Mouse (Mus musculus) splenic B cell, adult 2 months (primary cell): ENCODE data around the gene Klhl2.
A peak's percentile ranks its signal among the peaks of the same experiment; 100 is the strongest.

Source experiments
- DNase-seq: peaks from one replicate; pipeline ENCODE4 v3.0.0-alpha.2; 2011; ENCODE audit warnings: low read depth, low spot score
- H3K27me3 ChIP-seq: 2 replicates; pipeline ENCODE4 v1.6.1; 2012; ENCODE audit warnings: mild to moderate bottlenecking, low read length, moderate library complexity, mixed read lengths; ENCODE audit not compliant: control insufficient read depth, poor library complexity, insufficient read depth, severe bottlenecking
- H3K36me3 ChIP-seq: 2 replicates; pipeline ENCODE4 v1.6.1; 2012; ENCODE audit warnings: mild to moderate bottlenecking, low read length, moderate library complexity, mixed read lengths; ENCODE audit not compliant: control insufficient read depth, poor library complexity, insufficient read depth, severe bottlenecking

Klhl2 gene

DNA sequence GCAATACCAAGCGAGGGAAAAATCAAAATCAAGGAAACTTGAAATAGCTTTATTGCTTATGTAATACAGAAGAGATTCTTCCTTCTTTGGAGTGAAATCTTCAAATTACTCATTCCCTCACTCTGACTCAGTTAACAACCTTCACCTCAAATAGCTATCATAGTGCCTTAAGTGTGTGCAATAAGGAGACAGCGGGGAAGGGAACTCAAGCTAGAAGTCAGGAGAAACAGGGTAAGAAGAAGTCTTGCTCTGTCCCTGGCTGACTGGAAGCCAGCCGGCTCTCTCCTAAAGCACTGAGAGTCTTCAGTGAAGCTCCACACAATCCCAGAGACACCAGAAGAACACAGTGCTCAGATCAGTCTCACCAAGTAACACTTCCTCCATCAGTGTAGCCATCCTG, 43.3 kb downstream of the Klhl2 start:
- no peak for DNase-seq
- Histone ChIP-seq H3K27me3 (no peaks in the 10 kb centered on the region), H3K36me3 (no peaks in the 10 kb centered on the region)

DNA sequence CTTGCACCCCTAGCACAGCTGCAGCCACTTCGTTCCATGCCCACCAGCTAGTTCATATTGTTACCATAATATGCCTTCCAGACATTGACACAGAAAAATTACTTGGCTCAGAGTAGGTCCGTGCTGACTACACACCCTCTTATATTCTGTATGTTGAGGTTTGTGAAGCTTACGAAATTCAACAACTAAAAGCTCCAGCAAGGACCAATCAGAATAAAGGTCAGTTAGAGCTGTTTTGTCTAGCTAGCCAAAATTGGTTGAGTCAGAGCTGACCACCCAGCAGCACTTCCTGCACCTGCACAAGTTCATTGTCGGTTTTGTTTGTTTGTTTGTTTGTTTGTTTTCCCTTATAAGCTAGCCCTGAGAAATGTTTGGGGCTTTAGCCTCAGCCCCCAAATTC, 44.8 kb downstream of the Klhl2 start:
- DNase-seq: no peak
- Histone ChIP-seq H3K27me3 (no peaks in the 10 kb centered on the region), H3K36me3 (no peaks in the 10 kb centered on the region)

DNA sequence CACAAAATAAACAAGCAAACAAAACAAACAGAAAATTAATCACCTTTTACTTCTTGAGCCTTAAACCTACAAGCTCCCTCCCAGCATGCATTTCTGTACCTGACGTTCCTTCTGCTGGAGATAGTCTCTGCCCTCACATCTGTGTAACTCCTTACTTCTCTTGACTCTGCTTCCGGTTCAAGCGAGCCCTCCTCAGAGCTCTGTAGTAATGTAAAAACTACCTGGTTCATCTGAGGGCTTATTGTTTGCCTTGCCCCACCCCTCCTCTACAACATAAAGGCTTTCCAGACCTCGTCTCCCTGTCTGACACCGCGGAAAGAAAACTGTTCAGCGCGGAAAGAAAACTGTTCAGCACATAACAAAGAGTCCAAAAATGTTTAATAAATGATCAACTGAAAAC, 50.5 kb downstream of the Klhl2 start:
- DNase-seq: no peak
- Histone ChIP-seq H3K27me3 (no peaks in the 10 kb centered on the region), H3K36me3 (no peaks in the 10 kb centered on the region)

DNA sequence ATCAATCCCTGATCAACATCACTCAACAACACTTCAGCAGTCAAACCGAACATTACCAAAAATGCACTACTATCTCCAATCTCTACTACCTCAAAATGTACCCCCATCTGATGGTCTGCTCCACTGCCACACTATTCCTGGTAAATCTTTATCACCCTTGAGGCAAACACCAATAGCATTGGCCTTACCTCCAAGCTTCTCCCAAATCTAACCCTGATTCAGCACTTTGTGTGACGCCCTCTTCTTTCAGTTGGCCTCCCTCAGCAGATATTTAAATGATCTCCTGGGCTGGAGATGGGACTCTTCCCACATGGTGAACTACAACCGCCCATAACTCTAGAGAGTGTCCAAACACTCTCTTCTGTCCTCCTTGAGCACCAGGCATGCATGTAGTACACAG, 51.3 kb downstream of the Klhl2 start:
- DNase-seq: no peak
- no peaks in the 10 kb centered on the region for H3K27me3 ChIP-seq

DNA sequence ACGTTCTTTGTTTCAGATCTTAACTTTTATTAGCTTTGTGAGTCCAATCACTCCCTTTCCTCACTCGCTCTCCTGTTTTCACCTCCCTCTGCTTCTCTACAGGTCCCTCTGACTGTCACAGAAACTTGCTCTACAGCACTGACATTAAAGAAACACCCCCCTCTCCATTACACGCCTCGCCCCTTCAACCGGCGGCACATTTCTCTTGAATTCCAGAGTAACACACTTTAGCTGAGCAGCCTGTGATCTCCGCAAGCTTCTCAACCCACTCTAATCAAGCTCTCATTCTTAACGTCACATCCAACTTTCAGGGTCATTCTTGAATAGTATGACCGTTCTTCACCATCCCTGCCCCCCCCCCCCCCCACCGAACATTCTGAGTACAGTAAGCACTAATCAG, 52.1 kb downstream of the Klhl2 start:
- no peaks in the 10 kb centered on the region for H3K36me3 ChIP-seq
- H3K27me3 ChIP-seq: no peaks in the 10 kb centered on the region
- no peak for DNase-seq

More for the DNA sequence above, 51.3 kb downstream of the Klhl2 start:
- H3K36me3 ChIP-seq: no peaks in the 10 kb centered on the region

DNA sequence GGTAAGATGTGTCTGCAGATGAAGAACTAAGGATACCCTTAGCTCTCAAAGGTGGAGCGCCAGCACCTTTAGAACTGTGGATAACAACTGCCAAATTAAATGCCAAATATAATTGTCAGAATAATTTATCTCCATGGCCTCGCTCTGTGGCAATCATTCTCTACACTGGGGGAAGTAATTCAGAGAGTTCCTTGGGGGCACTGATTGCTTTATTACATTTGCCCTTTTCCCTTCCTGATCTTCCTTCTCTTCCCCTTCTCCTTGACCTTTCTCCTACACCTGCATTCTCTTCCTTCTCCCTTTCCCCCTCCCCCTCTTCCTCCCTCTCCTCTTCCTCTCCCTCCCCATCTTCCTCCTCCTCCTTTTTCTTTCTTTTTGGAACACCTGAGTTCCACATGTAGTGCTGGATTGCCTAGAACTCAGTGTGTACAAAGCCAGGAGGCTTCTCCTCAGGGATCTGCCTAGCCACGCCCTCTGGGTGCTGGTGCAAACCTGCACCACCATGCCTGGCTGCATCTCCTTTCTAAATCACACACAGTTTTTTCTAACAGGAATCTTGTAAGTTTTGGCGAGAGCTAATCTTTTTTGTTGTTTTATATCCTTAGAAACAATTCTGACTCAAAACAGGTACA, 58.5 kb downstream of the Klhl2 start:
- no peaks in the 10 kb centered on the region for H3K27me3 ChIP-seq
- no peaks in the 10 kb centered on the region for H3K36me3 ChIP-seq
- DNase-seq: no peak

DNA sequence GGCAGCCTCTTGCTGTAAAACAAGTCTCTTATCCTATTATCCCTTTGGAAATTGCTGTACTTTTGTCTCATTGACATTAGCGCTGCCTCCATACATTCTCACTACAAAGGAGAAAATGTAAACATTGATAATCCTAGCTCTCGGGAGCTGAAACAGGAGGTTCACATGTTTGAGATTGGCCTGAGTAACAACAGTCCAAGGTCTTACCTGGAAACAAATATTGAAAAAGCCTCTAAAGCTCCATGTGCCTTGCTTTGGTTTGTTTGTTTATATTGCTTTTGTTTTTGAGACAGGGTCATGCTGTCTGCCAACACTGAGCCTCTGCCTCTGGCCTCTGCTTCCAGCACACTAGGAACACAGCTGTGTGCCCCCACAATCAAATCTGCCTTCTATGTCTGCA, 59.4 kb downstream of the Klhl2 start:
- no peak for DNase-seq
- H3K36me3 ChIP-seq: no peaks in the 10 kb centered on the region
- no peaks in the 10 kb centered on the region for H3K27me3 ChIP-seq

DNA sequence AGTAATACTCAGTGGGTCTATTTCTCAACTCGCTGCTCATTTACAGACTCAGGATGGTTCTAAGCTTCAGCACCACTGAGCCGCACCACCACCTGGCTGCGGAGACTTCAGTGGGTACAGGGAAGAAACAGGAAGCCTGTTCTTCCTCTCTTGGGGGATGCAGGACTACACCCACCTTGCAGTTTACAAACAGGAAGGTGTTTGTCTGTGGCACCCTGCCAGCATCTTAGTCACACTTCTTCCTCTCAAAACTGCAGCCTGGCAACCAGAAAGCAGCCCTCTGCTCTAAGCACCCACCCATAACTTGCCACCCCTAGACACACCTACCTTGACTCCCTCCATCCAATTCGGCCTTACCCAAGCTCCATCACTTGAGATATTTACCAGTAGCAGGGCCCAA, 61.1 kb downstream of the Klhl2 start:
- Histone ChIP-seq H3K36me3 (no peaks in the 10 kb centered on the region), H3K27me3 (no peaks in the 10 kb centered on the region)
- DNase-seq: peak; percentile 74

DNA sequence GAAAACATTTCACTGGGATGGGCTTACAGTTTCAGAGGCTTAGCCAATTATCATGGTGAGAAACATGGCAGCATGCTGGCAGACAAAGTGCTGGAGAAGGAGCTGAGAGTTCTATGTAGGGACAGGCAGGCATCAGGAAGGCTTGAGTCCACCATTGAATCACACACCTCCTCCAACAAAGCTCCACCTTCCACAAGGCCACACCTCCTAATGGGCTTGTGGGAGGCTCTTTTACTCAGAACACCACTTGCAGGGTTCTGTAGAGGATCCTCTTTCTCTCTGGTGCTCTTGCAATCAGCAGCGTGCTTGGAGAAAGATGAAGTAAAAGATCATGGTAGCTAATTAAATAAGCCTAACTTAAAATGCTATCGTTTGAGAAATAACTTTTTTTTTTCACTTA, 63.0 kb downstream of the Klhl2 start:
- DNase-seq: no peak
- H3K27me3 ChIP-seq: no peaks in the 10 kb centered on the region
- H3K36me3 ChIP-seq: no peaks in the 10 kb centered on the region

DNA sequence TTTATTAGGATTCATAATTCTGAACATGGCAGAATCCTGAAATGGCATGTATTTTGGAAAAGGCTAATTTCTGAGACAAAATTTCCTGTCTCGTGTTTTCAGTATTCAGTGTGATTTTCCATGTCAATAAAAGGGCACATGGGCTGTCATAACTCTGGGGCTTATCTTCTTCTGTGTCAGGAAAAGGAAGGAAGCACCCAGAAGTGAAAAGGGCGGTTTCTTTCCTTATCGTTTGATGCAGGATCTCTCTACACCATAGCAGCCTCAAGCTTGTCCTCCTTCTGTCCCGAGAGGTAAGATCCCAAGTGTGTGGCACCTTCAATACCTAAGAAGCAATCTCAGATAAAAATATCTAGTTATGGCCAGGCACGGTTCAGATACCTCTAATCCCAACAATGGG, 65.6 kb downstream of the Klhl2 start:
- no peaks in the 10 kb centered on the region; the same call in 1 of the 2 replicates for H3K27me3 ChIP-seq

DNA sequence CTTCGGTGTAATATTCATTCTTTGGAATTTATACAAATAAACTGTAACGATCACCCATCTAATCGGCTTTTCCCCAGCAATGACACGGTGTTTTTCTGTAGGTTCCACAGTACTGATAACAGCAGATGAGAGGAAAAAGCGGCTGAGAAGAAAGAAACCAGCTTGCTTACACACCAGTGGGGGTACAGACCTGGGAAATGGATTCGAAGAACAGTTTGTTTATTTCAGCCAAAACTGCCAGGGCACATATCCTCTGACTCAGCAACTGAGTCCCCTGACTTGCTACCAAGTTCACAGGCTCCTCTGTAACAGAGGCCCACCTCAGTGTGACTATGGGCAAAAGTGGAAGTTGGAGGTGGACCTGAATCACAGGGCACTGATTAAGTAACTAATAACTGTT, 67.9 kb downstream of the Klhl2 start:
- DNase-seq: no peak
- Histone ChIP-seq H3K36me3 (peaks cover 3% of the 10 kb centered on the region; the same call in 1 of the 2 replicates), H3K27me3 (no peaks in the 10 kb centered on the region; the same call in 1 of the 2 replicates)

More for the DNA sequence above, 65.6 kb downstream of the Klhl2 start:
- no peak for DNase-seq
- H3K36me3 ChIP-seq: peaks cover 3% of the 10 kb centered on the region; the same call in 1 of the 2 replicates

DNA sequence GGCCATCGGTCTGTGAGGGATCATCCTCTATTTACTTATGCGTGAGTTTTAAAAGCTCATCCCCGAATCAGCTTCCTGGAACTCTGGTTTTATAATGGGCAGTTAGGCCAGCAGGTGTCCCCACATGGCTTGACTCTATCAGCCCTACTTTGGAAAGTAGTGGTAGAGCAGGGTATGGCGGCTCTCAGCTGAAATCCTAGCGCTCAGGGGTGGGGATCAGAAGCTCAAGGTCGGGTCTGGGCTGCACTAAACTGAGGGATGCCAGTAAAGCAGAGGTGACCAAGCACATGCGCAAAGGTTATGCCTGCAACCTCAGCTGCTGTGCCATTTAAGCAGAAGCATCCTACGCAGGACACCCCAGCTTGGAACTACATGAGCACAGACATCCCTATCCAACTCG, 71.9 kb downstream of the Klhl2 start:
- Histone ChIP-seq H3K36me3 (peaks cover 3% of the 10 kb centered on the region; the same call in 1 of the 2 replicates), H3K27me3 (no peaks in the 10 kb centered on the region; the same call in 1 of the 2 replicates)
- no peak for DNase-seq

DNA sequence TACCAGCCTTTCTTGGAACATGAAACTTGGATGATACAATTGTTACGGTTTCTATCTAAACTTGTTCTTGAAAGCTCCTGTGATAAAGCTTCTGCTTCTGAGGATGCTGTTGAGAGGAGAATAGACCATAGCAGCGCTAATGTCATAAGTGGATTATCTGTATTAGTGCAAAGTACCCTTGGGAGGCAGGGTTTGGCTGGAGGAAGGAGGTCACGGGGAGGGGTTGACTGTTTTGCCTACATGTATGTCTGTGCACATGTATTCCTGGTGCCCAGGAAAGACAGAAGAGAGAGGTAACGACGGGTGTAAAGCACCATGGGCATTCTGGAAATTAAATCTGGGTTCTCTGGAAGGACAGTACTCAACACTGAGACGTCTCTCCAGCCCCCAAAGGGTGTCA, 75.7 kb downstream of the Klhl2 start:
- Histone ChIP-seq H3K36me3 (0 out of 2 replicates have a peak, but pooled peaks cover 2% of the 10 kb centered on the region), H3K27me3 (no peaks in the 10 kb centered on the region)
- no peak for DNase-seq

DNA sequence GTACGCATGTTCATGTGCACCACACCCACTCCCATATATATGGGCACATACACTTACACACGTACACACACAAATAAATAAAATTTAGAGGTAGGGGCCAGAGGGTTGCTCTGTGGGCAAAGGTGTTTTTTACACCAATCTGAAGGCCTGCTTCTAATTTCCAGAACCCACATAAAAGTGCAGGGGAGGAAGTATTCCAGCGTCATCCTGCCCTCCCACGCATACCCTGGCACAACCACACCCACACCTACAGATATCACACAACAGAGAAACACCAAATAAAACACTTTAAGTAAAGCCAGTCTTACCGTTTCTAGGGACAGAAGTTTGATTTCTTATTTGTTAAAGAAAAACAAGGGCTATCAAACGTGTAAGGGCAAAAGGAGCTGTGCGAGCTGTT, 79.0 kb downstream of the Klhl2 start:
- no peak for DNase-seq
- no peaks in the 10 kb centered on the region for H3K27me3 ChIP-seq
- H3K36me3 ChIP-seq: peaks cover 4% of the 10 kb centered on the region; the same call in 1 of the 2 replicates

DNA sequence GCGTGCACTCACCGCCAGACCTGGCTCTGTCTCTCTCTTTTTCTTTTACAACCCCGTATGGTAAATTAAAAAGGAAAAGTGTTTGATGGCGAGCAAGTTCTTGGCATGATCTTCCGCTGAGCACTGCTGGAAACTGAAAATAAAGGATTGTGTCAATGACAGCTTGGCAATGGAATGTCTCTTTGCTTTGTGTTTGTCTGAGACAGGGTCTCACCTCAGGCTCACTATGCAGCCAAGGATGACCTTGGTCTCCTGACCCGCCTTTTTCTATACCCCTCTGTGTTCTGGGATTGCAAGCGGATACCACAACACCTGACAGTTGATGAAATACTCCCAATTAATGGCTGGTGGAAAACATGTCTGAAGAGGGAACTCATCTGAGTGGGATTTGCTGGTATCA, 80.2 kb downstream of the Klhl2 start:
- Histone ChIP-seq H3K27me3 (no peaks in the 10 kb centered on the region), H3K36me3 (peaks cover 4% of the 10 kb centered on the region; the same call in 1 of the 2 replicates)
- no peak for DNase-seq

DNA sequence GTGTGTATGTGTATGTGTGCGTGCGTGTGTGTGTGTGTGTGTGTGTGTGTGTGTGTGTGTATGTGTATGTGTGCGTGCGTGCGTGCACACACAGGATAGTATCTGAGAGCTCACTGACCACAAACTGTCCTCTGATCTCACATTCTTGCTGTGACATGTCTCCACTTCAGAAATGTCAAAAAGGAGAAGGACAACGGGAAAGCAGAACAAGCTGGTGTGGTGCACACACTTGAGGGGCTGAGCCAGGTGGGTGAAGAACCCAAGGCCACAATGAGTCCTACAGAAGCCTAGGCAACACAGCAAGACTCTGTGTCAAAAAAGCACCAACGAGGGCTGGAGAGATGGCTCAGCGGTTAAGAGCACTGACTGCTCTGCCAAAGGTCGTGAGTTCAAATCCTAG, 81.2 kb downstream of the Klhl2 start:
- Histone ChIP-seq H3K27me3 (no peaks in the 10 kb centered on the region), H3K36me3 (peaks cover 4% of the 10 kb centered on the region; the same call in 1 of the 2 replicates)
- no peak for DNase-seq
